Mouse (Mus musculus): ENCODE data around the gene Ccdc28a. TPM values are rescaled to one million over a fixed set of nuclear protein-coding genes. Genes with fewer than 3 reads are reported as not detected.

The Ccdc28a gene
- polyA plus RNA-seq (2017; shearing (Covaris generic)), result 54.7 TPM

GRCm38 (mm10) chr10:18234560-18235401 lies at the start of gene Ccdc28a:
Gene Ccdc28a (minus strand): TSS chr10:18234998.

GRCm38 (mm10) chr10:18210726-18211125 lies 24.1 kb downstream of the Ccdc28a start, which contains the start of gene Ect2l:
Gene Ect2l (minus strand): TSS chr10:18210890.

Other genes with a start within 250 kb of the Ccdc28a start
- 398 TPM for gene Abracl, start 211.7 kb downstream of the Ccdc28a start, polyA plus RNA-seq (2017; shearing (Covaris generic))
- 19.5 TPM for gene Reps1, start 179.1 kb downstream of the Ccdc28a start, polyA plus RNA-seq (2017; shearing (Covaris generic))
- gene Ect2l, start 24.1 kb downstream of the Ccdc28a start, polyA plus RNA-seq (2017; shearing (Covaris generic)), result 2.3 TPM
- gene Nhsl1, start 84.0 kb upstream of the Ccdc28a start, polyA plus RNA-seq (2017; shearing (Covaris generic)), result 1.1 TPM